Mouse (Mus musculus) heart, postnatal 0 days (tissue): Measurements from ENCODE around the gene Tcam1.

Experiments used
- CTCF ChIP-seq: IDR thresholded peaks from 2 replicates; pipeline ENCODE4 v1.5.1; 2016; ENCODE audit warnings: antibody characterized with exemption, control low read depth, low read depth
- EP300 ChIP-seq: IDR thresholded peaks from 2 replicates; pipeline ENCODE4 v1.6.1; 2016; ENCODE audit warnings: antibody characterized with exemption, low read depth

DNA sequence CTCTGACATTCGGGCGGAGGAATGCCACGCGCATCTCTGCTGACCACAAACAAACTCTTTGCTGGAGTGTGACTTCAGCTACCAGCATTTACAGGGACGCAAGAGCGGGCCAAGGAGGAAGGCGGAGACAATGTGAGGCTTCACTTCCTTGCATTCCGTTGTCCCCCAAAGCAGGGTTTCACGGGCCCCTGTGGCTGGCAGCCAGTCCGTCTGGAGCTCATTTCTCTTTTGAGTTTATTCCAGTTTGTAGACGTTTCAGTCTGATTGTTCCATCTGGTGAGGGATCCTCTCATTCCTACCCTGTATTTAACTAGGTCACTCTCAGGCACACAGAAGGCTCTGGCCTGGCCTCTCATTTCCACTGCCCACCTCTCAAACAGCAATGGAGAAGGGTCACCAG lies 10.5 kb downstream of the Tcam1 start:
- TF ChIP-seq CTCF (no peak), EP300 (no peak)
